In genomic region chr2:145188828-145189227, GRCm38 (mm10) we compare ENCODE assay signal across 23 mouse cellular contexts. TPM values are rescaled to one million over a fixed set of nuclear protein-coding genes. Genes with fewer than 3 reads are reported as not detected.
A peak's percentile ranks its signal among the peaks of the same experiment; 100 is the strongest.
DNase-seq lines count a peak whose midpoint lies in the region; ATAC-seq and TF ChIP-seq lines count a peak whose summit lies in the region.
"Had no signal": no experiment of that assay in that cellular context is flagged by ENCODE, and none has a peak within 500 bp of the region (broad histone marks: within the 10 kb centered on the region; RNA-seq: fewer than 3 reads in every experiment).

No protein-coding gene starts in this region.

- H3K9ac ChIP-seq in intestine, embryonic 14.5 days (ENCODE audit: low read length): no peak overlapping the region
- H3K9ac ChIP-seq in intestine, postnatal 0 days (ENCODE audit: low read depth, low read length): no peak overlapping the region
- H3K9ac ChIP-seq: forebrain, embryonic 13.5 days; forebrain, postnatal 0 days; hindbrain, embryonic 14.5 days had no signal

- H3K4me3 ChIP-seq in intestine, embryonic 14.5 days (ENCODE audit: low read depth, low read length): no peak overlapping the region
- H3K4me3 ChIP-seq in intestine, postnatal 0 days (ENCODE audit: low read depth, low read length): no peak overlapping the region
- H3K4me3 ChIP-seq: embryonic facial prominence, embryonic 10.5 days; forebrain, embryonic 13.5 days; gastrocnemius, adult 2 months; heart, embryonic 10.5 days; hindbrain, embryonic 10.5 days had no signal

- 71% methylated on average over 2 of the region's 2 CpGs for WGBS in intestine, embryonic 14.5 days
- WGBS in intestine, postnatal 0 days: 70% methylated on average over 2 of the region's 2 CpGs

- no peak for DNase-seq in intestine, embryonic 14.5 days (ENCODE audit: low spot score)
- no peak for DNase-seq in layer of hippocampus, adult 18-20 months (ENCODE audit: low spot score in 2 of 2)
- DNase-seq in layer of hippocampus, postnatal 25 days (ENCODE audit: extremely low spot score in 1 of 2, low spot score in 1 of 2): no peak
- DNase-seq: adrenal gland, postnatal 14 days; cerebellum, adult 18-20 months; cerebellum, adult 9-11 months; cerebellum, postnatal 36 days; forebrain, postnatal 0 days; gastrocnemius, adult 2 months; gastrocnemius, postnatal 36 days; heart, adult 18-20 months; heart, postnatal 10 days had no signal

- 0 out of 2 replicates have a peak overlapping the region, but pooled peaks have one; percentile 7 for H3K27ac ChIP-seq in intestine, embryonic 14.5 days (ENCODE audit: low read depth)
- H3K27ac ChIP-seq in intestine, postnatal 0 days (ENCODE audit: low read depth, low read length): no peak overlapping the region
- H3K27ac ChIP-seq: embryonic facial prominence, embryonic 10.5 days; forebrain, embryonic 13.5 days; gastrocnemius, adult 2 months; heart, embryonic 10.5 days; hindbrain, embryonic 10.5 days; hindbrain, embryonic 14.5 days had no signal

- no peaks in the 10 kb centered on the region for H3K4me1 ChIP-seq in intestine, embryonic 14.5 days (replicated peaks; ENCODE audit: control insufficient read depth, insufficient read depth, low read length)
- H3K4me1 ChIP-seq in intestine, postnatal 0 days (replicated peaks; ENCODE audit: control insufficient read depth, insufficient read depth, low read length): no peaks in the 10 kb centered on the region
- H3K4me1 ChIP-seq: embryonic facial prominence, embryonic 10.5 days; forebrain, embryonic 13.5 days; heart, embryonic 10.5 days; hindbrain, embryonic 10.5 days had no signal

- no peak overlapping the region for H3K4me2 ChIP-seq in intestine, embryonic 14.5 days (ENCODE audit: low read length)
- H3K4me2 ChIP-seq in intestine, postnatal 0 days (replicated peaks; ENCODE audit: low read depth): no peak overlapping the region
- H3K4me2 ChIP-seq: forebrain, embryonic 13.5 days; hindbrain, embryonic 14.5 days had no signal

- no peaks in the 10 kb centered on the region for H3K36me3 ChIP-seq in intestine, embryonic 14.5 days (ENCODE audit: control insufficient read depth, insufficient read depth, low read length)
- H3K36me3 ChIP-seq in intestine, postnatal 0 days (ENCODE audit: control insufficient read depth, insufficient read depth): no peaks in the 10 kb centered on the region
- H3K36me3 ChIP-seq: embryonic facial prominence, embryonic 10.5 days; heart, embryonic 10.5 days; hindbrain, embryonic 10.5 days had no signal

- H3K27me3 ChIP-seq in intestine, embryonic 14.5 days (replicated peaks; ENCODE audit: control insufficient read depth, insufficient read depth, low read length): no peaks in the 10 kb centered on the region
- H3K27me3 ChIP-seq in intestine, postnatal 0 days (replicated peaks; ENCODE audit: control insufficient read depth, insufficient read depth, low read length): no peaks in the 10 kb centered on the region
- H3K27me3 ChIP-seq: forebrain, embryonic 13.5 days; Patski had no signal

- H3K9me3 ChIP-seq in intestine, embryonic 14.5 days (ENCODE audit: control insufficient read depth, low read length): no peaks in the 10 kb centered on the region
- H3K9me3 ChIP-seq in intestine, postnatal 0 days (ENCODE audit: control insufficient read depth): no peaks in the 10 kb centered on the region
- H3K9me3 ChIP-seq: embryonic facial prominence, embryonic 10.5 days; forebrain, embryonic 13.5 days; heart, embryonic 10.5 days; hindbrain, embryonic 10.5 days had no signal

- TF ChIP-seq CTCF in intestine, postnatal 0 days (IDR thresholded peaks at IDR 0.05; ENCODE audit: low read depth): no peak

- ATAC-seq in intestine, embryonic 14.5 days (replicated peaks; ENCODE audit: low FRiP score, low TSS enrichment, low read depth): no peak
- ATAC-seq in intestine, postnatal 0 days: no peak
- ATAC-seq in common myeloid progenitor, adult 5-6 weeks (replicated peaks; ENCODE audit: low read depth, poor library complexity, severe bottlenecking): peak; percentile 98
- peak; percentile 92 for ATAC-seq in megakaryocyte, adult 5-6 weeks (ENCODE audit: poor library complexity, severe bottlenecking)
- ATAC-seq in neutrophil, adult 5-6 weeks (ENCODE audit: extremely low read depth, insufficient number of reproducible peaks, low FRiP score, poor library complexity, severe bottlenecking): 0 out of 2 replicates have a peak, but pooled peaks have one; percentile 16
- ATAC-seq: activated CD4-positive, CD25-positive, alpha-beta regulatory T cell, adult 4 months; forebrain, embryonic 13.5 days; forebrain, postnatal 0 days; Patski had no signal

RNA-seq across cellular contexts. Expression of gene Slc24a3, which starts 21.3 kb away (rescaled TPM):
- polyA plus RNA-seq in intestine, embryonic 14.5 days (2014; fragmentation: Nextera tagmentation; extraction: Ambion mirVana): 7.3 and 8.8 TPM in 2 replicates
- 6.5 and 7.0 TPM in 2 replicates for polyA plus RNA-seq in intestine, postnatal 0 days (2015; fragmentation: Nextera tagmentation; extraction: Ambion mirVana)
- 2.1 and 3.8 TPM in 2 replicates for total RNA-seq in common myeloid progenitor, adult 5-6 weeks (2017)
- 0.58 and 1.4 TPM in 2 replicates for total RNA-seq in megakaryocyte, adult 5-6 weeks (2015)
- 0.70 and 1.1 TPM in 2 replicates for total RNA-seq in megakaryocyte, adult 5-6 weeks (2017)
- total RNA-seq in neutrophil, adult 5-6 weeks (2017): 0.74 and 1.0 TPM in 2 replicates
- 100 to 1,000 TPM; 184 to 186 TPM for total RNA-seq in layer of hippocampus, adult 18-20 months (2021)
- total RNA-seq in layer of hippocampus, postnatal 25 days (2021): 100 to 1,000 TPM; 199 to 201 TPM

Comparison
In these comparisons a context has a peak if more than half of its experiments do, and no peak if none do; other contexts are left out.
1. ATAC-seq: peak in common myeloid progenitor, adult 5-6 weeks (single experiment), megakaryocyte, adult 5-6 weeks (single experiment) and neutrophil, adult 5-6 weeks (single experiment); none in intestine, embryonic 14.5 days (single experiment) and intestine, postnatal 0 days (single experiment).
2. RNA of gene Slc24a3, which starts 21.3 kb away (total RNA-seq): 199 to 201 TPM in layer of hippocampus, postnatal 25 days and 184 to 186 TPM in layer of hippocampus, adult 18-20 months; 2.1 to 3.8 TPM in common myeloid progenitor, adult 5-6 weeks, 0.74 to 1.0 TPM in neutrophil, adult 5-6 weeks and 0.58 to 1.4 TPM in megakaryocyte, adult 5-6 weeks; every median in the first group is over 10 times any median in the second.